Mouse (Mus musculus) CH12.LX (cell line): ENCODE data around the gene Tnfsf13. TPM values are rescaled to one million over a fixed set of nuclear protein-coding genes. Genes with fewer than 3 reads are reported as not detected.

Source experiments
- DNase-seq: peaks from one replicate; pipeline ENCODE4 v3.0.0-alpha.2; 2013; ENCODE audit errors: extremely low read depth
- H3K27ac ChIP-seq: 2 replicates; pipeline ENCODE4 v1.5.1; 2012; ENCODE audit warnings: low read depth, mild to moderate bottlenecking, control low read depth, moderate library complexity; ENCODE audit not compliant: insufficient read depth
- H3K27me3 ChIP-seq: replicated peaks from 2 replicates; pipeline ENCODE3; 2012; ENCODE audit warnings: inconsistent platforms
- H3K36me3 ChIP-seq, 2 experiments: replicated peaks in 1 of 2; 2 replicates each; pipeline versions ENCODE3 to v1.6.1; 2012; ENCODE audit warnings: inconsistent platforms in 1 of 2, low read length in 1 of 2, mild to moderate bottlenecking in 1 of 2, mixed read lengths in 1 of 2, moderate library complexity in 1 of 2; ENCODE audit not compliant: control insufficient read depth in 1 of 2, insufficient read depth in 1 of 2
- H3K4me1 ChIP-seq, 2 experiments: 2 replicates each; pipeline ENCODE4 v1.6.1; 2012; ENCODE audit warnings: inconsistent platforms in 1 of 2, moderate library complexity in 1 of 2; ENCODE audit not compliant: insufficient read depth in 2 of 2, control insufficient read depth in 1 of 2
- H3K4me2 ChIP-seq: 2 replicates; pipeline ENCODE4 v1.6.1; 2012; ENCODE audit warnings: low read depth, mild to moderate bottlenecking, control low read depth; ENCODE audit not compliant: poor library complexity, insufficient read depth, severe bottlenecking
- H3K4me3 ChIP-seq, 3 experiments: fragments of 150-350 bp in 1 of 3; sonication (generic) in 1 of 3; replicated peaks in 1 of 3; 2 replicates each; pipeline versions ENCODE3 to v1.5.1; 2011 to 2012; ENCODE audit warnings: low read depth in 2 of 3, low read length in 2 of 3, mild to moderate bottlenecking in 2 of 3, moderate library complexity in 2 of 3, control low read depth in 1 of 3, improper control_type of control experiment in 1 of 3, inconsistent platforms in 1 of 3, mixed read lengths in 1 of 3; ENCODE audit not compliant: poor library complexity in 1 of 3
- H3K79me2 ChIP-seq: replicated peaks from 2 replicates; pipeline ENCODE4 v1.6.1; 2012; ENCODE audit warnings: mild to moderate bottlenecking, moderate library complexity; ENCODE audit not compliant: control insufficient read depth, poor library complexity, insufficient read depth, severe bottlenecking; ENCODE audit errors: extremely low read depth
- H3K9ac ChIP-seq: 2 replicates; pipeline ENCODE4 v1.6.1; 2012; ENCODE audit warnings: low read depth, mild to moderate bottlenecking, control low read depth, moderate library complexity; ENCODE audit not compliant: insufficient read depth
- H3K9me3 ChIP-seq: replicated peaks from 2 replicates; pipeline ENCODE3; 2012; ENCODE audit warnings: low read length, inconsistent platforms, mixed read lengths
- BHLHE40 ChIP-seq: IDR thresholded peaks from 2 replicates; pipeline ENCODE4 v1.6.1; 2011; ENCODE audit warnings: mild to moderate bottlenecking, low read depth, low read length, improper control_type of control experiment
- CHD1 ChIP-seq: IDR thresholded peaks from 2 replicates; pipeline ENCODE4 v1.6.1; 2012; ENCODE audit warnings: low read depth, low read length, improper control_type of control experiment, inconsistent platforms
- CHD2 ChIP-seq: IDR thresholded peaks from 2 replicates; pipeline ENCODE4 v1.6.1; 2011; ENCODE audit warnings: low read length, improper control_type of control experiment
- CTCF ChIP-seq, 2 experiments: IDR thresholded peaks in 1 of 2; conservative IDR thresholded peaks in 1 of 2; 2 replicates each; pipeline ENCODE4 v1.5.1; 2011 to 2012; ENCODE audit warnings: low read depth in 2 of 2, low read length in 2 of 2, improper control_type of control experiment in 1 of 2, inconsistent platforms in 1 of 2, mild to moderate bottlenecking in 1 of 2, moderate library complexity in 1 of 2
- ELF1 ChIP-seq: IDR thresholded peaks from 2 replicates; pipeline ENCODE4 v1.6.1; 2014; ENCODE audit warnings: low read depth, mild to moderate bottlenecking, inconsistent platforms, low read length, improper control_type of control experiment
- EP300 ChIP-seq: IDR thresholded peaks from 2 replicates; pipeline ENCODE4 v1.6.1; 2011; ENCODE audit warnings: low read length, improper control_type of control experiment
- ETS1 ChIP-seq: conservative IDR thresholded peaks from 2 replicates; pipeline ENCODE4 v1.6.1; 2012; ENCODE audit warnings: low read depth, mild to moderate bottlenecking, inconsistent platforms, low read length, improper control_type of control experiment, moderate library complexity
- GABPA ChIP-seq: IDR thresholded peaks from 2 replicates; pipeline ENCODE4 v1.6.1; 2012; ENCODE audit warnings: low read depth, low read length, improper control_type of control experiment, inconsistent platforms; ENCODE audit not compliant: insufficient replicate concordance
- HCFC1 ChIP-seq: IDR thresholded peaks from 2 replicates; pipeline ENCODE4 v1.6.1; 2012; ENCODE audit warnings: low read depth, mild to moderate bottlenecking, inconsistent platforms, low read length, improper control_type of control experiment
- IRF4 ChIP-seq: IDR thresholded peaks from 2 replicates; pipeline ENCODE4 v1.6.1; 2014; ENCODE audit warnings: low read depth, mild to moderate bottlenecking, inconsistent platforms, low read length, improper control_type of control experiment
- MAFK ChIP-seq: IDR thresholded peaks from 2 replicates; pipeline ENCODE4 v1.6.1; 2011; ENCODE audit warnings: low read length, improper control_type of control experiment; ENCODE audit not compliant: insufficient replicate concordance
- MAX ChIP-seq: IDR thresholded peaks from 2 replicates; pipeline ENCODE4 v1.6.1; 2011; ENCODE audit warnings: low read length, improper control_type of control experiment
- MAZ ChIP-seq: IDR thresholded peaks from 2 replicates; pipeline ENCODE4 v1.6.1; 2012; ENCODE audit warnings: low read depth, mild to moderate bottlenecking, inconsistent platforms, low read length, improper control_type of control experiment, moderate library complexity
- MXI1 ChIP-seq: IDR thresholded peaks from 2 replicates; pipeline ENCODE4 v1.6.1; 2011; ENCODE audit warnings: mild to moderate bottlenecking, low read depth, low read length, improper control_type of control experiment
- MYC ChIP-seq: IDR thresholded peaks from 2 replicates; pipeline ENCODE4 v1.6.1; 2011; ENCODE audit warnings: low read depth, mild to moderate bottlenecking, improper control_type of control experiment, low read length
- NRF1 ChIP-seq: IDR thresholded peaks from 2 replicates; pipeline ENCODE4 v1.6.1; 2014; ENCODE audit warnings: low read depth, mild to moderate bottlenecking, inconsistent platforms, low read length, improper control_type of control experiment, moderate library complexity
- RAD21 ChIP-seq: IDR thresholded peaks from 2 replicates; pipeline ENCODE4 v1.6.1; 2011; ENCODE audit warnings: low read depth, mild to moderate bottlenecking, low read length, improper control_type of control experiment, moderate library complexity
- RCOR1 ChIP-seq: conservative IDR thresholded peaks from 2 replicates; pipeline ENCODE4 v1.6.1; 2012; ENCODE audit warnings: low read depth, mild to moderate bottlenecking, inconsistent platforms, low read length, improper control_type of control experiment
- SIN3A ChIP-seq: IDR thresholded peaks from 2 replicates; pipeline ENCODE4 v1.6.1; 2012; ENCODE audit warnings: low read length, improper control_type of control experiment, inconsistent platforms
- SMC3 ChIP-seq: IDR thresholded peaks from 2 replicates; pipeline ENCODE4 v1.6.1; 2011; ENCODE audit warnings: low read depth, low read length, improper control_type of control experiment
- TBP ChIP-seq: conservative IDR thresholded peaks from 2 replicates; pipeline ENCODE4 v1.6.1; 2011; ENCODE audit warnings: low read depth, low read length, improper control_type of control experiment
- TCF12 ChIP-seq: IDR thresholded peaks from 2 replicates; pipeline ENCODE4 v1.6.1; 2014; ENCODE audit warnings: low read depth, mild to moderate bottlenecking, inconsistent platforms, low read length, improper control_type of control experiment
- USF1 ChIP-seq: IDR thresholded peaks from 2 replicates; pipeline ENCODE4 v1.6.1; 2014; ENCODE audit warnings: low read depth, mild to moderate bottlenecking, inconsistent platforms, low read length, improper control_type of control experiment
- USF2 ChIP-seq: conservative IDR thresholded peaks from 2 replicates; pipeline ENCODE4 v1.6.1; 2011; ENCODE audit warnings: low read depth, low read length, improper control_type of control experiment
- ZC3H11A ChIP-seq: IDR thresholded peaks from 2 replicates; pipeline ENCODE4 v1.6.1; 2012; ENCODE audit warnings: low read depth, mild to moderate bottlenecking, inconsistent platforms, low read length, improper control_type of control experiment
- ZKSCAN1 ChIP-seq: IDR thresholded peaks from 2 replicates; pipeline ENCODE4 v1.6.1; 2012; ENCODE audit warnings: low read depth, inconsistent platforms, low read length, improper control_type of control experiment, borderline replicate concordance
- ZMIZ1 ChIP-seq: IDR thresholded peaks from 2 replicates; pipeline ENCODE4 v1.6.1; 2012; ENCODE audit warnings: low read depth, mild to moderate bottlenecking, inconsistent platforms, low read length, improper control_type of control experiment
- ZNF384 ChIP-seq: IDR thresholded peaks from 2 replicates; pipeline ENCODE4 v1.6.1; 2012; ENCODE audit warnings: low read depth, low read length, improper control_type of control experiment, inconsistent platforms
- dilution Hi-C: fragments of 300-500 bp; cut with MboI; formaldehyde crosslinking; loops from 2 replicates; pipeline ENCODE4 v1.14.3; 2020; ENCODE audit warnings: low sequenced_read_pairs; ENCODE audit not compliant: extremely low pct_unique_long_range_greater_than_20kb, extremely low pct_ligation_motif_present
- in situ Hi-C: fragments of 300-500 bp; cut with MboI; formaldehyde crosslinking; loops from 3 replicates; pipeline ENCODE4 v1.14.3; 2019; ENCODE audit warnings: low sequenced_read_pairs, low pct_ligation_motif_present, low pct_unique_long_range_greater_than_20kb, mixed read lengths
- polyA plus RNA-seq: library from polyadenylated mRNA; unstranded; fragments of >175 nt; gene quantifications from 2 replicates; pipeline ENCODE4 v1.2.1, GENCODE M21; 2012; ENCODE audit warnings: low read depth; ENCODE audit not compliant: insufficient read length
- total RNA-seq, 2 experiments: library from RNA; depleted of rRNA; stranded (reverse); fragments of 300-350 nt in 1 of 2; fragments of >200 nt in 1 of 2; gene quantifications; 2 replicates each; pipeline ENCODE4 v1.2.3; 2012 to 2014

The Tnfsf13 gene
- total and polyA plus RNA-seq, 3 experiments = 0.21 to 0.63 (median 0.35) TPM

GRCm38 (mm10) chr11:69682209-69682839, 3.3 kb downstream of the Tnfsf13 start:
- Histone ChIP-seq H3K27ac (peak overlapping the region; percentile 35; the same call in 1 of the 2 replicates), H3K27me3 (no peaks in the 10 kb centered on the region), H3K4me1 (peaks cover 4 to 55% of the 10 kb centered on the region in 2 experiments), H3K9ac (peak overlapping the region; percentile 53), H3K36me3 (peaks cover 21 to 27% of the 10 kb centered on the region in 2 experiments), H3K4me2 (peak overlapping the region; percentile 71), H3K9me3 (no peaks in the 10 kb centered on the region), H3K79me2 (peaks cover 35% of the 10 kb centered on the region), H3K4me3 (peak overlapping the region; percentile 60 to 85 (median 75))
- no peak for DNase-seq
- dilution Hi-C loops (no loop called here), in situ Hi-C loops (loop anchor here (5.0 to 10.0 kb wide), 2 partner anchors 62 to 195 kb away; partner anchors contain the start of gene Tmem95)
- no peak for TF ChIP-seq TBP
- TF ChIP-seq IRF4 = no peak
- no peak for TF ChIP-seq MYC
- 0 out of 2 replicates have a peak, but pooled peaks have one; percentile 31 for TF ChIP-seq RCOR1
- TF ChIP-seq USF1 = no peak

- Histone ChIP-seq H3K9ac (peak within 1 kb of the TSS; percentile 79), H3K4me3 (peak within 1 kb of the TSS; percentile 75 to 96 (median 85)), H3K36me3 (peaks cover 27 to 35% of the 10 kb centered on the region in 2 experiments), H3K27me3 (no peaks in the 10 kb centered on the region), H3K79me2 (peaks cover 35% of the 10 kb centered on the region), H3K4me1 (peaks cover 4 to 63% of the 10 kb centered on the region in 2 experiments), H3K4me2 (peak within 1 kb of the TSS; percentile 100), H3K27ac (peak within 1 kb of the TSS; percentile 35; the same call in 1 of the 2 replicates), H3K9me3 (no peaks in the 10 kb centered on the region)
- peak; percentile 98 for DNase-seq
- in situ Hi-C loops (loop anchor here (5.0 to 10.0 kb wide), 2 partner anchors 63 to 196 kb away; partner anchors contain the start of gene Tmem95), dilution Hi-C loops (no loop called here)
- TF ChIP-seq ZKSCAN1 (no peak), ZMIZ1 (peak; percentile 95), ETS1 (peak; percentile 48), CHD2 (peak; percentile 87), MAX (peak; percentile 96), CHD1 (0 out of 2 replicates have a peak, but pooled peaks have one; percentile 56), USF2 (no peak), RCOR1 (0 out of 2 replicates have a peak, but pooled peaks have one; percentile 38), MXI1 (peak; percentile 94), CTCF (conservative IDR thresholded peaks at IDR 0.05 in 1 of 2, IDR thresholded peaks at IDR 0.05 in 1 of 2; ENCODE audit: low read depth in 2 of 2, low read length in 2 of 2) (no peak), BHLHE40 (peak; percentile 88), MAZ (peak; percentile 95), SMC3 (no peak), NRF1 (peak; percentile 96), TBP (peak; percentile 48; the same call in 1 of the 2 replicates), EP300 (no peak), GABPA (no peak; the same call in 1 of the 2 replicates), MYC (peak; percentile 92), ZC3H11A (no peak), MAFK (0 out of 2 replicates have a peak, but pooled peaks have one; percentile 19), SIN3A (peak; percentile 94), ELF1 (peak; percentile 77), TCF12 (peak; percentile 88), ZNF384 (peak; percentile 35; the same call in 1 of the 2 replicates), HCFC1 (peak; percentile 90), RAD21 (no peak)
These were observed 4.0 kb downstream of the Tnfsf13 start, which contains the start of gene Senp3 for GRCm38 (mm10) chr11:69681314-69682208. Gene Senp3, minus strand, starts transcription at chr11:69682084.
